Mouse (Mus musculus) forebrain, embryonic 16.5 days (tissue): ENCODE measurements around the gene Pfdn2. TPM values are rescaled to one million over a fixed set of nuclear protein-coding genes. Genes with fewer than 3 reads are reported as not detected.
"Not testable (repeated sequence)": the region's sequence is repeated elsewhere in the genome, so short reads cannot be mapped to it uniquely, and the experiment has no call there.

Experiments
- ATAC-seq: fragments of 200-750 bp; cut with Nextera tagmentation; 2 replicates; pipeline ENCODE4 v1.8.0; 2017; ENCODE audit warnings: mild to moderate bottlenecking, moderate library complexity
- H3K27ac ChIP-seq: fragments of 300-500 bp; sonication (generic); 2 replicates; pipeline ENCODE4 v1.5.1; 2014; ENCODE audit warnings: low read length, control low read depth
- H3K27me3 ChIP-seq: fragments of 300-500 bp; sonication (generic); replicated peaks from 2 replicates; pipeline ENCODE4 v1.6.1; 2014; ENCODE audit warnings: low read length; ENCODE audit not compliant: control insufficient read depth, insufficient read depth
- H3K36me3 ChIP-seq: fragments of 300-500 bp; sonication (generic); 2 replicates; pipeline ENCODE4 v1.6.1; 2014; ENCODE audit not compliant: control insufficient read depth, insufficient read depth
- H3K4me1 ChIP-seq: fragments of 300-500 bp; sonication (generic); replicated peaks from 2 replicates; pipeline ENCODE4 v1.6.1; 2014; ENCODE audit warnings: low read length; ENCODE audit not compliant: control insufficient read depth, insufficient read depth
- H3K4me2 ChIP-seq: fragments of 300-500 bp; sonication (generic); 2 replicates; pipeline ENCODE4 v1.6.1; 2014; ENCODE audit warnings: mild to moderate bottlenecking, low read length, control low read depth
- H3K4me3 ChIP-seq: fragments of 300-500 bp; sonication (generic); replicated peaks from 2 replicates; pipeline ENCODE4 v1.5.1; 2014; ENCODE audit warnings: mild to moderate bottlenecking, low read length, control low read depth
- H3K9ac ChIP-seq: fragments of 300-500 bp; sonication (generic); replicated peaks from 2 replicates; pipeline ENCODE4 v1.6.1; 2014; ENCODE audit warnings: low read depth, low read length, control low read depth
- H3K9me3 ChIP-seq: fragments of 300-500 bp; sonication (generic); 2 replicates; pipeline ENCODE4 v1.6.1; 2016; ENCODE audit warnings: low read length; ENCODE audit not compliant: control insufficient read depth
- WGBS: fragments of 180-500 bp; shearing (Covaris S2); extraction: QIAGEN DNeasy Blood & Tissue Kit; methylation state at CpG from one replicate; pipeline ENCODE4 v1.1.7; 2014; 5-methylcytosine and 5-hydroxymethylcytosine counted together
- polyA plus RNA-seq: library from polyadenylated mRNA; unstranded; fragments of >200 nt; fragmentation: Nextera tagmentation; extraction: Ambion mirVana; gene quantifications from 2 replicates; pipeline ENCODE4 v1.2.1, GENCODE M21; 2015

Pfdn2 gene
- polyA plus RNA-seq, result 118 and 156 TPM in 2 replicates

GRCm38 (mm10) chr1:171345225-171346094, at the start of gene Pfdn2, which contains the start of gene Nit1:
Pfdn2 (plus strand) TSS chr1:171345670.
Nit1 (minus strand) TSS chr1:171345646.
- Histone ChIP-seq H3K4me2 (peak within 1 kb of the TSS; percentile 80), H3K4me1 (peaks cover 23% of the 10 kb centered on the region), H3K9me3 (peaks cover 4% of the 10 kb centered on the region; the same call in 1 of the 2 replicates), H3K27ac (peak within 1 kb of the TSS; percentile 77), H3K36me3 (peaks cover 13% of the 10 kb centered on the region; the same call in 1 of the 2 replicates), H3K9ac (peak within 1 kb of the TSS; percentile 59), H3K4me3 (peak within 1 kb of the TSS; percentile 80), H3K27me3 (no peaks in the 10 kb centered on the region)
- 1% methylated on average over 53 of the region's 53 CpGs for WGBS
- ATAC-seq, result peak; percentile 95

- 63% methylated on average over 3 of the region's 3 CpGs for WGBS
- H3K36me3 ChIP-seq, result no peaks in the 10 kb centered on the region
- ATAC-seq, result no peak
Observed at GRCm38 (mm10) chr1:171298226-171298625, 47.2 kb upstream of the Pfdn2 start.

GRCm38 (mm10) chr1:171306157-171306556, 39.3 kb upstream of the Pfdn2 start:
- not testable (repeated sequence) for H3K9ac ChIP-seq, H3K27me3 ChIP-seq, H3K27ac ChIP-seq, H3K4me2 ChIP-seq, H3K4me1 ChIP-seq, H3K9me3 ChIP-seq, H3K4me3 ChIP-seq, H3K36me3 ChIP-seq, ATAC-seq
- WGBS, result 74% methylated on average over 5 of the region's 5 CpGs

More at GRCm38 (mm10) chr1:171298226-171298625, 47.2 kb upstream of the Pfdn2 start:
- Histone ChIP-seq H3K9me3 (no peaks in the 10 kb centered on the region), H3K4me2 (no peak overlapping the region), H3K27me3 (peaks cover 21% of the 10 kb centered on the region), H3K9ac (no peak overlapping the region), H3K4me1 (peaks cover 6% of the 10 kb centered on the region), H3K4me3 (no peak overlapping the region), H3K27ac (no peak overlapping the region)

- Histone ChIP-seq H3K27ac (no peak overlapping the region), H3K4me2 (no peak overlapping the region), H3K4me3 (no peak overlapping the region), H3K9me3 (no peaks in the 10 kb centered on the region), H3K9ac (no peak overlapping the region), H3K27me3 (no peaks in the 10 kb centered on the region; the same call in 1 of the 2 replicates), H3K4me1 (no peaks in the 10 kb centered on the region), H3K36me3 (no peaks in the 10 kb centered on the region)
- WGBS, result 65% methylated on average over 2 of the region's 2 CpGs
- no peak for ATAC-seq
Observed at GRCm38 (mm10) chr1:171309321-171309720, 36.1 kb upstream of the Pfdn2 start.

- H3K4me3 ChIP-seq, result no peak overlapping the region
- H3K27me3 ChIP-seq, result no peaks in the 10 kb centered on the region; the same call in 1 of the 2 replicates
- H3K9me3 ChIP-seq, result no peaks in the 10 kb centered on the region
- no peak for ATAC-seq
- no peaks in the 10 kb centered on the region for H3K36me3 ChIP-seq
- no peak overlapping the region for H3K9ac ChIP-seq
- no peaks in the 10 kb centered on the region for H3K4me1 ChIP-seq
- no peak overlapping the region for H3K27ac ChIP-seq
- WGBS, result 10% methylated on average over 7 of the region's 7 CpGs
- H3K4me2 ChIP-seq, result no peak overlapping the region
Observed at GRCm38 (mm10) chr1:171319748-171320147, 25.7 kb upstream of the Pfdn2 start.

- no peak for ATAC-seq
- H3K4me3 ChIP-seq, result no peak overlapping the region
- no peak overlapping the region for H3K4me2 ChIP-seq
- 14% methylated on average over 5 of the region's 5 CpGs for WGBS
- H3K27ac ChIP-seq, result no peak overlapping the region
- no peak overlapping the region for H3K9ac ChIP-seq
- H3K9me3 ChIP-seq, result no peaks in the 10 kb centered on the region
- no peaks in the 10 kb centered on the region for H3K4me1 ChIP-seq
- no peaks in the 10 kb centered on the region; the same call in 1 of the 2 replicates for H3K27me3 ChIP-seq
- no peaks in the 10 kb centered on the region for H3K36me3 ChIP-seq
Observed at GRCm38 (mm10) chr1:171320151-171320550, 25.3 kb upstream of the Pfdn2 start.

- Histone ChIP-seq H3K27me3 (no peaks in the 10 kb centered on the region; the same call in 1 of the 2 replicates), H3K36me3 (no peaks in the 10 kb centered on the region), H3K4me1 (peaks cover 3% of the 10 kb centered on the region; the same call in 1 of the 2 replicates), H3K27ac (no peak overlapping the region), H3K4me3 (no peak overlapping the region), H3K4me2 (no peak overlapping the region), H3K9ac (no peak overlapping the region), H3K9me3 (no peaks in the 10 kb centered on the region)
- ATAC-seq, result no peak
Observed at GRCm38 (mm10) chr1:171321415-171321814, 24.1 kb upstream of the Pfdn2 start.

GRCm38 (mm10) chr1:171322012-171322411, 23.5 kb upstream of the Pfdn2 start:
- Histone ChIP-seq H3K27me3 (no peaks in the 10 kb centered on the region; the same call in 1 of the 2 replicates), H3K4me3 (no peak overlapping the region), H3K9ac (no peak overlapping the region), H3K27ac (no peak overlapping the region), H3K9me3 (no peaks in the 10 kb centered on the region), H3K36me3 (no peaks in the 10 kb centered on the region), H3K4me2 (no peak overlapping the region), H3K4me1 (peaks cover 3% of the 10 kb centered on the region)
- ATAC-seq, result 0 out of 2 replicates have a peak, but pooled peaks have one; percentile 33
- 100% methylated on average over 1 of the region's 1 CpGs for WGBS

GRCm38 (mm10) chr1:171325571-171325970, 19.9 kb upstream of the Pfdn2 start:
- no peak for ATAC-seq
- H3K9ac ChIP-seq, result no peak overlapping the region
- WGBS, result 95% methylated on average over 2 of the region's 2 CpGs
- no peak overlapping the region for H3K4me2 ChIP-seq
- H3K4me3 ChIP-seq, result no peak overlapping the region
- H3K36me3 ChIP-seq, result no peaks in the 10 kb centered on the region
- no peaks in the 10 kb centered on the region for H3K9me3 ChIP-seq
- no peak overlapping the region for H3K27ac ChIP-seq
- H3K27me3 ChIP-seq, result no peaks in the 10 kb centered on the region
- H3K4me1 ChIP-seq, result peaks cover 22% of the 10 kb centered on the region
